In the genomic region with DNA sequence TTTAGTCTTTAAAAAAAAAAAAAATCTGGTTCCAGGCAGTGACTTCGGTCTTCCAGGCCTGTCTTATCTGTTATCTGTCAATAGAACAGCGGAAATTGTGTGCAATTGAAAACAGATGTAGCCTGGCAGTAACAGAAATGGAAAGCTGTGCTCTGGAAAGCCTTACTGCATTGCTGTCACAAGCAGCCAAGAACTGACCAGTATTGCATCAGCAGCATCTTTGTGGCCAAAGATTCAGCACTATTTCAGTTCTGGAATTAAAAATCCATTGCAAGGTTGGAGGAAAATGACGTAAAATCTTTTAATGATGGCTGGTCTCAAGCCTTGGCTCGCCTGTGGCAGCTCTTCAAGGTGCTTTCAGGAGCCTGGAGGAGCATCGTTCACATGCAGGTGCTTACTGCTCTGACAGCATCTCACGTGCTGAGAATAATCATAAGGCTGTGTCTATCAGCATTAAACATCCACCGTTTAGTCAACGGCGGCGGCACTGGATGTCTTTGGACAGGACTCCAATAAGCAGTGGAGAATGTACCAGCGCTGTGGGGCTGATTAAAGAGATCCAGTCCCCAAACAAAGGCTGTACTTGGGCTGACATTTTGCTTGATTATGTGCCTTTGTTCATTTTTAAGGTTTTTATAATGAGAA, we compare ENCODE assay signal across 9 mouse cellular contexts.
DNase-seq lines count a peak whose midpoint lies in the region; ATAC-seq lines count a peak whose summit lies in the region.
"Had no signal": no experiment of that assay in that cellular context is flagged by ENCODE, and none has a peak within 500 bp of the region (broad histone marks: within the 10 kb centered on the region; RNA-seq: fewer than 3 reads in every experiment).

No protein-coding gene starts in this region.

- peak; percentile 89 for ATAC-seq in midbrain, embryonic 13.5 days
- ATAC-seq in midbrain, embryonic 11.5 days (ENCODE audit: low FRiP score) = no peak
- peak; percentile 63; the same call in 1 of the 2 replicates for ATAC-seq in embryonic facial prominence, embryonic 14.5 days (ENCODE audit: low read depth)
- ATAC-seq in hindbrain, embryonic 13.5 days (ENCODE audit: low FRiP score) = peak; percentile 69
- peak; percentile 11; the same call in 1 of the 2 replicates for ATAC-seq in neural tube, embryonic 13.5 days (ENCODE audit: low read depth)
- ATAC-seq in megakaryocyte progenitor cell, adult 5-6 weeks (replicated peaks; ENCODE audit: poor library complexity) = no peak

- H3K4me1 ChIP-seq in midbrain, embryonic 13.5 days (replicated peaks) = peaks cover 6% of the 10 kb centered on the region; the same call in 1 of the 2 replicates
- no peaks in the 10 kb centered on the region for H3K4me1 ChIP-seq in midbrain, embryonic 11.5 days (ENCODE audit: control insufficient read depth, insufficient read depth, low read length)
- peaks cover 6% of the 10 kb centered on the region; the same call in 1 of the 2 replicates for H3K4me1 ChIP-seq in embryonic facial prominence, embryonic 14.5 days (ENCODE audit: control insufficient read depth, insufficient read depth, low read length)
- peaks cover 3% of the 10 kb centered on the region; the same call in 1 of the 2 replicates for H3K4me1 ChIP-seq in hindbrain, embryonic 13.5 days (replicated peaks)
- H3K4me1 ChIP-seq in neural tube, embryonic 13.5 days (replicated peaks) = no peaks in the 10 kb centered on the region
- H3K4me1 ChIP-seq: embryonic facial prominence, embryonic 15.5 days had no signal

- H3K4me2 ChIP-seq in midbrain, embryonic 13.5 days (replicated peaks) = no peak overlapping the region
- no peak overlapping the region for H3K4me2 ChIP-seq in midbrain, embryonic 11.5 days
- no peak overlapping the region for H3K4me2 ChIP-seq in embryonic facial prominence, embryonic 14.5 days (ENCODE audit: low read depth, low read length)
- H3K4me2 ChIP-seq in hindbrain, embryonic 13.5 days = no peak overlapping the region
- no peak overlapping the region for H3K4me2 ChIP-seq in neural tube, embryonic 13.5 days
- H3K4me2 ChIP-seq: embryonic facial prominence, embryonic 15.5 days had no signal

- DNase-seq in midbrain, embryonic 11.5 days (ENCODE audit: low spot score, missing footprints) = no peak
- DNase-seq in embryonic facial prominence, embryonic 14.5 days (ENCODE audit: low spot score) = peak; percentile 82
- DNase-seq in natural killer cell, adult 2 months (ENCODE audit: low spot score in 2 of 2) = no peak
- no peak for DNase-seq in thymus, postnatal 4 days

- H3K27ac ChIP-seq in midbrain, embryonic 13.5 days = peak overlapping the region; percentile 67
- no peak overlapping the region for H3K27ac ChIP-seq in midbrain, embryonic 11.5 days (ENCODE audit: low read depth, low read length)
- H3K27ac ChIP-seq in embryonic facial prominence, embryonic 14.5 days (replicated peaks; ENCODE audit: low read depth, low read length) = no peak overlapping the region; the same call in 1 of the 2 replicates
- peak overlapping the region; percentile 45 for H3K27ac ChIP-seq in hindbrain, embryonic 13.5 days
- H3K27ac ChIP-seq in neural tube, embryonic 13.5 days (replicated peaks) = 0 out of 2 replicates have a peak overlapping the region, but pooled peaks have one; percentile 28
- H3K27ac ChIP-seq: embryonic facial prominence, embryonic 15.5 days had no signal

- H3K9ac ChIP-seq in midbrain, embryonic 13.5 days (replicated peaks) = no peak overlapping the region
- H3K9ac ChIP-seq in midbrain, embryonic 11.5 days (ENCODE audit: low read length) = no peak overlapping the region
- H3K9ac ChIP-seq in embryonic facial prominence, embryonic 14.5 days (ENCODE audit: low read depth, low read length) = no peak overlapping the region
- no peak overlapping the region for H3K9ac ChIP-seq in hindbrain, embryonic 13.5 days
- no peak overlapping the region for H3K9ac ChIP-seq in neural tube, embryonic 13.5 days
- H3K9ac ChIP-seq: embryonic facial prominence, embryonic 15.5 days had no signal

- no peak overlapping the region for H3K4me3 ChIP-seq in midbrain, embryonic 13.5 days (replicated peaks)
- no peak overlapping the region for H3K4me3 ChIP-seq in midbrain, embryonic 11.5 days (ENCODE audit: low read depth, low read length)
- H3K4me3 ChIP-seq in embryonic facial prominence, embryonic 14.5 days (ENCODE audit: low read depth, low read length) = no peak overlapping the region
- H3K4me3 ChIP-seq in hindbrain, embryonic 13.5 days = no peak overlapping the region
- no peak overlapping the region for H3K4me3 ChIP-seq in neural tube, embryonic 13.5 days
- H3K4me3 ChIP-seq: embryonic facial prominence, embryonic 15.5 days had no signal

- H3K27me3 ChIP-seq in midbrain, embryonic 13.5 days = no peaks in the 10 kb centered on the region
- H3K27me3 ChIP-seq in midbrain, embryonic 11.5 days (ENCODE audit: control insufficient read depth, insufficient read depth, low read length) = no peaks in the 10 kb centered on the region
- 0 out of 2 replicates have a peak, but pooled peaks cover 2% of the 10 kb centered on the region for H3K27me3 ChIP-seq in embryonic facial prominence, embryonic 14.5 days (replicated peaks; ENCODE audit: control insufficient read depth, insufficient read depth, low read length)
- no peaks in the 10 kb centered on the region for H3K27me3 ChIP-seq in hindbrain, embryonic 13.5 days
- no peaks in the 10 kb centered on the region for H3K27me3 ChIP-seq in neural tube, embryonic 13.5 days
- H3K27me3 ChIP-seq: embryonic facial prominence, embryonic 15.5 days had no signal

- H3K9me3 ChIP-seq in midbrain, embryonic 13.5 days = no peaks in the 10 kb centered on the region
- H3K9me3 ChIP-seq in midbrain, embryonic 11.5 days (ENCODE audit: control insufficient read depth, low read length) = no peaks in the 10 kb centered on the region
- no peaks in the 10 kb centered on the region for H3K9me3 ChIP-seq in embryonic facial prominence, embryonic 14.5 days (ENCODE audit: control insufficient read depth, low read length)
- H3K9me3 ChIP-seq in hindbrain, embryonic 13.5 days = no peaks in the 10 kb centered on the region
- H3K9me3 ChIP-seq in neural tube, embryonic 13.5 days = no peaks in the 10 kb centered on the region
- H3K9me3 ChIP-seq: embryonic facial prominence, embryonic 15.5 days had no signal

- WGBS in midbrain, embryonic 13.5 days = 58% methylated on average over 11 of the region's 11 CpGs
- WGBS in midbrain, embryonic 11.5 days = 84% methylated on average over 11 of the region's 11 CpGs
- WGBS in embryonic facial prominence, embryonic 14.5 days = 31% methylated on average over 11 of the region's 11 CpGs
- 62% methylated on average over 11 of the region's 11 CpGs for WGBS in hindbrain, embryonic 13.5 days
- 77% methylated on average over 11 of the region's 11 CpGs for WGBS in neural tube, embryonic 13.5 days

- no peaks in the 10 kb centered on the region for H3K36me3 ChIP-seq in midbrain, embryonic 13.5 days
- no peaks in the 10 kb centered on the region for H3K36me3 ChIP-seq in midbrain, embryonic 11.5 days (ENCODE audit: control insufficient read depth, insufficient read depth, low read length)
- no peaks in the 10 kb centered on the region for H3K36me3 ChIP-seq in embryonic facial prominence, embryonic 14.5 days (ENCODE audit: control insufficient read depth, insufficient read depth, low read length)
- H3K36me3 ChIP-seq in hindbrain, embryonic 13.5 days = no peaks in the 10 kb centered on the region
- H3K36me3 ChIP-seq in neural tube, embryonic 13.5 days = no peaks in the 10 kb centered on the region
- H3K36me3 ChIP-seq: embryonic facial prominence, embryonic 15.5 days had no signal

Comparison
In these comparisons a context has a peak if more than half of its experiments do, and no peak if none do; other contexts are left out.
1. ATAC-seq: peak in midbrain, embryonic 13.5 days (single experiment), embryonic facial prominence, embryonic 14.5 days (single experiment), hindbrain, embryonic 13.5 days (single experiment) and neural tube, embryonic 13.5 days (single experiment); none in midbrain, embryonic 11.5 days (single experiment) and megakaryocyte progenitor cell, adult 5-6 weeks (single experiment).
2. H3K27ac ChIP-seq: peak in midbrain, embryonic 13.5 days (single experiment), hindbrain, embryonic 13.5 days (single experiment) and neural tube, embryonic 13.5 days (single experiment); none in midbrain, embryonic 11.5 days (single experiment) and embryonic facial prominence, embryonic 14.5 days (single experiment).